Mouse (Mus musculus) spleen, adult 12 weeks (tissue): ENCODE data around the gene Akr1b7.

ENCODE experiments used
- DNase-seq: peaks from one replicate; pipeline ENCODE4 v3.0.0; 2022; ENCODE audit warnings: low spot score

The Akr1b7 gene

DNA sequence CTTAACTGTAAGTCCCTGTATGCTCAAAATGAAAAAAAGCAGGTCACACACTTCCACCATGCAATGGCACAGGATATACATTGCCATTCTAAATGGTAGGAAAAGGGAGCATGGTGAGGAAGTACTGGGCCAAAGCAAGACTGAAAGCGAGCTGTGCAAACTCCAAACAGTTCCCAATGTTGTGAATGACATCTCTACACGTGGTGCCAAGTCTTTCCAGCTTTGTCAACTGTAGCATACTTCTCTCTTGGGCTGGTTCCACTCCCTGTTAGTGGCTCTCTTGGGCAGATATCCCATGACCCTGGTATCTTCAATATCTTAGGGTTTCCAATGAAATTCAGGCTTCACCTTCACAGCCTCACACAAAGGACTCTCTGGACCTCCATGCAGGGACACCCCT lies 26.9 kb downstream of the Akr1b7 start:
- DNase-seq, result no peak

GRCm38 (mm10) chr6:34441556-34442257 lies 29.6 kb downstream of the Akr1b7 start:
- DNase-seq, result no peak

DNA sequence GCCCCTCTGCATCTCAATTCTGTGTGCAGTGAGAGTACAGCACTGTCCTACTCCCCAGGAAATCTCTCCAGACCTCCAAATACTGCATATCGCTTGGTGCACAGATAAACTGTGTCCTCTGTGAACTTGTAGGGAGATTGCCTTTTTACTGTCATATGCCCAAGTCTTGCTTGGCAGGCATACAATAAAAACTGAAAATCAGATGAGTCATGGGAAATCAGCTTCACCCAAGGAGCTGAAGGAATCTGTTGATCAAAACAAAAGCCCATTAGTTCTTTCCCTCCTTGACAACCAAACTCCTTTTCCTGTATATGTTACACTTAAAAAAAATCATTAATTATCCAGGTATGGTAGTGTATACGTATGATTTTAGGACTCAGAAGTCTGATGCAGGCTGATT lies 31.7 kb downstream of the Akr1b7 start:
- DNase-seq, result no peak

GRCm38 (mm10) chr6:34447961-34448360 lies 35.8 kb downstream of the Akr1b7 start:
- peak; percentile 25 for DNase-seq

DNA sequence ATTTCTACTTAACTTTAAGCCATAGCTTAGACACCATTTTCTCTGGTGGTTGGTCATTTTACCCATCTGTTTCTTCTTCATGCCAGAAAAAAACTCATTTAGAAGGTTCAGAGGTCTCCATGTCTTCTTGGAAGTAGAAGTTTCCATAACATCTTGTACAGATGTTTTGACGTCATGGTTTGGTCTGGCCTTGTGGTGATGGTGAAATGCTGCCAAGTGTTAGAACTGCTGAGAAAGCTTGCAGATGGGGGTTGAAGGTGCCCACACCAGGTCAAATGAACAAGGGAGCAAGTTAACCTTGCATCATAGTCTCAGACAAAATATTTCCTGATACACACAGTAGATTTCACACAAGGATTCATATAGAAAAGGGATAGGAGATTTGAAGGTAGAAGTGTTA lies 36.6 kb downstream of the Akr1b7 start:
- no peak for DNase-seq

- DNase-seq, result no peak
These were observed 41.0 kb downstream of the Akr1b7 start for GRCm38 (mm10) chr6:34452963-34453770.

DNA sequence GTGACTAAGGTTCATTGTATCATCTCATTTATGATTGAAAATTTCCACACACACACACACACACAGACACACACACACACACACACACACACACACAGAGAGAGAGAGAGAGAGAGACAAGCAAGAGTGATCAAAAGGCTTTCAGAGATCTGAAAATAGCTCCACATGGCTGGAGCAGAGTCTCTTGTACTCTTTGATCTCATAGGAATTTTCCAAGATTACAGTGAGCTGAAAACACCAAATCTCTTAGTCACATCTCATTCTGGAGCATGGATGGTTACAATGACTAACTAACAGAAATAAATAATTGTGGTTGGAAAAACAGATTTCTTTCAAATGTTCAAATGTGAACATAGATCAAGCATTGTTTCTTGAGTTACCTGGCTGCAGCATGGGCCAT lies 47.3 kb downstream of the Akr1b7 start:
- DNase-seq, result no peak

DNA sequence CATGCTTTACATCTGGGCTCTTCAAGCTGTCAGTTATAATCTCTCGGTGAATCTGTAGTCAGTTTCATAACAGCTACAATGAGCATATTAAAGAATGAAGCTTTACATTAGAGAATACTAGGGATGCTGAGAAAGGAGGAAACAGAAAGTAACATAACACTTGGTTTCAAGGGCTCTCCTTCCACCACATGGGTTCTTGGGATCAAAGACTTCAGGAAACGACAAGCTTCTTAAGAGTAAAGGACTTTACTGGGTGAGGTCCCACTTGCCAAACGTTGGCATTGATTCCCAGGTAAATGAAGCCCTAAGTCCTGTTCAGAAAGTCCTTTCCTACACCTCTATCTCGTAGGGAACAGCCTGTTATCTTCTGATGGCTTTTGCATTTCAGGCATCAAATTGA lies 48.5 kb downstream of the Akr1b7 start:
- DNase-seq, result no peak

- DNase-seq, result no peak
These were observed 51.4 kb downstream of the Akr1b7 start for GRCm38 (mm10) chr6:34463582-34463981.

DNA sequence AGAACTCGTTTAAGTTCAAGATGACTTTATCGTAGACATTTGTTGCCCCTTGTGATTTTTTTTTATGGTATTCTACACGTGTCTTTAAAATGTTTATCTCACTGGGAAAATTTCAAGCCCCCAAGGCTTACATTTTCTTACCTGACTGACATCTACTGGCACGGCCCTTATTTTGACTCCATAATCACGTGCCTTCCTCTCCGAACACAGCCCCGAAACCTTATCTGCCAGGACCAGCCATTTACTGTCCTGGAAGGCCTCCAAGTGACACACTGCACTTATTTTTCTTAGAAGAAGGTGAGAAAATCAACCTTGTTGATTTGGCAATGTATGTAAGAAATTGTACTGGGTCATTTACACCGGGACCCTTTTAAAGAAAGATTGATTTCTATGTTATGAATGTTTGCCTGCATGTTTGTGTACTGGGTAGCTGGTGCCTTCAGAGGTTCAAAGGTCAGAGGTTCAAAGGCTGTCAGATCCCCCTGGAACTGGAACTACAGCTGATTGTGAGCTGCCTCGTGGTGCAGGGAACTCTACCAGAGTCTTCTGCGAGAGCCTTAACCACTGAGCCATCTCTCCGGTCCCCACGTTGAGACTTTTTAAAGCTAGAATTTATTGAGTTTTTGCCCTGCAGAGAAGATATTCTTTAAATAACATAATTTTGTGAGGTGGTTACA lies 59.4 kb downstream of the Akr1b7 start:
- DNase-seq, result peak; percentile 81
